Mouse (Mus musculus): ENCODE results near the gene Gm20538. TPM values are rescaled to one million over a fixed set of nuclear protein-coding genes. Genes with fewer than 3 reads are reported as not detected.
A peak's percentile ranks its signal among the peaks of the same experiment; 100 is the strongest.

Gm20538 gene
- total RNA-seq (2015; ENCODE audit: low replicate concordance) (not detected in 2 replicates), total RNA-seq (2017; ENCODE audit: low replicate concordance) (not detected in 2 replicates)

GRCm38 (mm10) chr19:44552731-44553130 lies at the start of gene Gm20538:
Gene Gm20538 (minus strand): TSS chr19:44552831.
- ATAC-seq (replicated peaks; ENCODE audit: low FRiP score, poor library complexity, severe bottlenecking): no peak

- no peak for ATAC-seq (replicated peaks; ENCODE audit: low FRiP score, poor library complexity, severe bottlenecking)
Observed at GRCm38 (mm10) chr19:44594180-44594579, 41.5 kb upstream of the Gm20538 start.

GRCm38 (mm10) chr19:44591638-44592037 lies 39.0 kb upstream of the Gm20538 start:
- ATAC-seq (replicated peaks; ENCODE audit: low FRiP score, poor library complexity, severe bottlenecking): no peak

GRCm38 (mm10) chr19:44590992-44591391 lies 38.4 kb upstream of the Gm20538 start:
- no peak for ATAC-seq (replicated peaks; ENCODE audit: low FRiP score, poor library complexity, severe bottlenecking)

- ATAC-seq (replicated peaks; ENCODE audit: low FRiP score, poor library complexity, severe bottlenecking): no peak
Observed at GRCm38 (mm10) chr19:44589591-44590223, 37.1 kb upstream of the Gm20538 start.

GRCm38 (mm10) chr19:44588036-44588435 lies 35.4 kb upstream of the Gm20538 start:
- ATAC-seq (replicated peaks; ENCODE audit: low FRiP score, poor library complexity, severe bottlenecking): no peak

- peak; percentile 85 for ATAC-seq (replicated peaks; ENCODE audit: low FRiP score, poor library complexity, severe bottlenecking)
Observed at GRCm38 (mm10) chr19:44582638-44583309, 30.1 kb upstream of the Gm20538 start.

- ATAC-seq (replicated peaks; ENCODE audit: low FRiP score, poor library complexity, severe bottlenecking): no peak
Observed at GRCm38 (mm10) chr19:44582103-44582502, 29.5 kb upstream of the Gm20538 start.

- ATAC-seq (replicated peaks; ENCODE audit: low FRiP score, poor library complexity, severe bottlenecking): no peak
Observed at GRCm38 (mm10) chr19:44578038-44578437, 25.4 kb upstream of the Gm20538 start.

GRCm38 (mm10) chr19:44576275-44576674 lies 23.6 kb upstream of the Gm20538 start:
- ATAC-seq (replicated peaks; ENCODE audit: low FRiP score, poor library complexity, severe bottlenecking): no peak

- ATAC-seq (replicated peaks; ENCODE audit: low FRiP score, poor library complexity, severe bottlenecking): no peak
Observed at GRCm38 (mm10) chr19:44567763-44568162, 15.1 kb upstream of the Gm20538 start.

GRCm38 (mm10) chr19:44564006-44564405 lies 11.4 kb upstream of the Gm20538 start:
- no peak for ATAC-seq (replicated peaks; ENCODE audit: low FRiP score, poor library complexity, severe bottlenecking)

GRCm38 (mm10) chr19:44562652-44563206 lies 10.1 kb upstream of the Gm20538 start, which contains the start of gene Hif1an:
Gene Hif1an (plus strand): TSS chr19:44562850.
- peak; percentile 98 for ATAC-seq (replicated peaks; ENCODE audit: low FRiP score, poor library complexity, severe bottlenecking)

- peak; percentile 97 for ATAC-seq (replicated peaks; ENCODE audit: low FRiP score, poor library complexity, severe bottlenecking)
Observed at GRCm38 (mm10) chr19:44554861-44555590, 2.4 kb upstream of the Gm20538 start, which contains the start of gene Ndufb8. Gene Ndufb8 (minus strand): TSS chr19:44555440.

GRCm38 (mm10) chr19:44554490-44554860 lies 1.8 kb upstream of the Gm20538 start:
- ATAC-seq (replicated peaks; ENCODE audit: low FRiP score, poor library complexity, severe bottlenecking): no peak

- ATAC-seq (replicated peaks; ENCODE audit: low FRiP score, poor library complexity, severe bottlenecking): no peak
Observed at GRCm38 (mm10) chr19:44553286-44553685, 655 bp upstream of the Gm20538 start.

GRCm38 (mm10) chr19:44545321-44546041 lies 7.2 kb downstream of the Gm20538 start, which contains the start of gene Sec31b:
Gene Sec31b (minus strand): TSS chr19:44545864.
- 0 out of 2 replicates have a peak, but pooled peaks have one; percentile 17 for ATAC-seq (replicated peaks; ENCODE audit: low FRiP score, poor library complexity, severe bottlenecking)

- peak; percentile 79 for ATAC-seq (replicated peaks; ENCODE audit: low FRiP score, poor library complexity, severe bottlenecking)
Observed at GRCm38 (mm10) chr19:44544775-44545174, 7.9 kb downstream of the Gm20538 start.

- ATAC-seq (replicated peaks; ENCODE audit: low FRiP score, poor library complexity, severe bottlenecking): no peak
Observed at GRCm38 (mm10) chr19:44544372-44544771, 8.3 kb downstream of the Gm20538 start.
